Mouse (Mus musculus): ENCODE measurements around the gene G3bp1. TPM values are rescaled to one million over a fixed set of nuclear protein-coding genes. Genes with fewer than 3 reads are reported as not detected.

Gene G3bp1
- polyA plus RNA-seq, 1 experiment: 17.0 TPM

Other genes with a start within 250 kb of the G3bp1 start
- not detected in 2 replicates for gene Fat2, start 133.1 kb upstream of the G3bp1 start, polyA plus RNA-seq (2012; ENCODE audit: insufficient read depth, insufficient read length, missing spikeins)
- 730 and 804 TPM in 2 replicates for gene Sparc, start 46.5 kb upstream of the G3bp1 start, polyA plus RNA-seq (2012; ENCODE audit: insufficient read depth, insufficient read length, missing spikeins)
- gene Atox1, start 8.4 kb upstream of the G3bp1 start, polyA plus RNA-seq (2012; ENCODE audit: insufficient read depth, insufficient read length, missing spikeins): 386 and 509 TPM in 2 replicates
- gene Glra1, start 138.5 kb downstream of the G3bp1 start, polyA plus RNA-seq (2012; ENCODE audit: insufficient read depth, insufficient read length, missing spikeins): not detected in 2 replicates

Measured in brown adipose tissue, adult 24 weeks (tissue).